Mouse (Mus musculus) megakaryocyte, embryonic 14.5 days (primary cell): ENCODE results near the gene Fmod.

Experiments used
- FLI1 ChIP-seq: IDR thresholded peaks from 2 replicates; pipeline ENCODE4 v1.6.1; 2012; ENCODE audit warnings: low read length, inconsistent platforms, mixed read lengths
- GATA1 ChIP-seq: IDR thresholded peaks from 3 replicates; pipeline ENCODE4 v1.6.1; 2012; ENCODE audit warnings: mixed read lengths, low read length, inconsistent platforms, borderline replicate concordance

DNA sequence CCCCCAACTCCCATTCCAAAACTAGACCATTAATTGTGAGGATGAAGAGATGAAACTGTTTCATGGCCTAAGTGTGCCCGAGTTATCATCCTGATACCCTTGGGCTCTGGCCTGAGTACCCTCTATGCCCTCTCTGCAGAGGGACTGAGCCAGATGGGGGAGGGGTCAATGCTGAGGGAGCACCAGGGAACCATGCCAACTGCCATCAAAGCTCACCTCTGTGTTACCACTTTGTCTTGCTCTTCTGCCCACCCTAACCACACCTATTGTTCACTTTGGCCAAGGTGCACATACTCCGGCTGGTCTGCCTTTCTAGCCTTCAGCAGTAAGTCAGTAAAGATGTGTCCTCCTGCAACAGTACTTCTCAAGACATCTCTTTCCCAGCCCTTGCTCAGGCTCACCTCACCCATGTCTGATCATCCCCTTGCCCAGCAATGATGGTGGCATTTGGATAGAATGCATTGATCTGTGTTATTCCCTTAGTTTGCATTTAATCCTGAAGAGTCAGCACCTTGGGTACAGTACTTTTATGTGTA lies 27.3 kb downstream of the Fmod start:
- TF ChIP-seq GATA1 (no peak), FLI1 (no peak)
